Mouse (Mus musculus) hindbrain, embryonic 10.5 days (tissue): ENCODE results near the gene Ptpn13. TPM values are rescaled to one million over a fixed set of nuclear protein-coding genes. Genes with fewer than 3 reads are reported as not detected.

Experiments used
- DNase-seq: peaks from one replicate; pipeline ENCODE4 v3.0.0-alpha.2; 2017; ENCODE audit warnings: low spot score
- H3K27ac ChIP-seq: fragments of 300-500 bp; sonication (generic); 2 replicates; pipeline ENCODE4 v1.5.1; 2016; ENCODE audit warnings: mild to moderate bottlenecking, moderate library complexity
- H3K27me3 ChIP-seq: fragments of 300-500 bp; sonication (generic); 2 replicates; pipeline ENCODE4 v1.6.1; 2016; ENCODE audit warnings: mild to moderate bottlenecking; ENCODE audit not compliant: poor library complexity, insufficient read depth, severe bottlenecking
- H3K36me3 ChIP-seq: fragments of 300-500 bp; sonication (generic); 2 replicates; pipeline ENCODE4 v1.6.1; 2016; ENCODE audit warnings: mild to moderate bottlenecking, moderate library complexity
- H3K4me1 ChIP-seq: fragments of 300-500 bp; sonication (generic); replicated peaks from 2 replicates; pipeline ENCODE4 v1.6.1; 2016; ENCODE audit warnings: mild to moderate bottlenecking
- H3K4me3 ChIP-seq: fragments of 300-500 bp; sonication (generic); 2 replicates; pipeline ENCODE4 v1.5.1; 2016; ENCODE audit warnings: mild to moderate bottlenecking, moderate library complexity
- H3K9me3 ChIP-seq: fragments of 300-500 bp; sonication (generic); 2 replicates; pipeline ENCODE4 v1.6.1; 2016; ENCODE audit warnings: mild to moderate bottlenecking, moderate library complexity
- WGBS: fragments of 180-500 bp; shearing (Covaris S2); methylation state at CpG from one replicate; pipeline ENCODE4 v1.1.7; 2016; 5-methylcytosine and 5-hydroxymethylcytosine counted together
- polyA plus RNA-seq: library from polyadenylated mRNA; unstranded; fragments of >200 nt; fragmentation: Nextera tagmentation; extraction: Ambion mirVana; gene quantifications from 2 replicates; pipeline ENCODE4 v1.2.1, GENCODE M21; 2016

The Ptpn13 gene
- polyA plus RNA-seq, 1 experiment from 2014 or later = 16.6 TPM

GRCm38 (mm10) chr5:103474259-103474658, 49.3 kb downstream of the Ptpn13 start:
- H3K9me3 ChIP-seq = no peaks in the 10 kb centered on the region
- no peaks in the 10 kb centered on the region; the same call in 1 of the 2 replicates for H3K36me3 ChIP-seq
- DNase-seq = no peak
- no peaks in the 10 kb centered on the region for H3K4me1 ChIP-seq
- no peak overlapping the region for H3K27ac ChIP-seq
- no peaks in the 10 kb centered on the region for H3K27me3 ChIP-seq
- no peak overlapping the region for H3K4me3 ChIP-seq
- WGBS = 91% methylated on average over 4 of the region's 4 CpGs

- Histone ChIP-seq H3K4me1 (no peaks in the 10 kb centered on the region), H3K36me3 (peaks cover 11% of the 10 kb centered on the region; the same call in 1 of the 2 replicates), H3K27me3 (no peaks in the 10 kb centered on the region), H3K4me3 (no peak overlapping the region), H3K9me3 (no peaks in the 10 kb centered on the region), H3K27ac (no peak overlapping the region)
- 95% methylated on average over 5 of the region's 5 CpGs for WGBS
- DNase-seq = no peak
Measured at GRCm38 (mm10) chr5:103475503-103475902, 50.5 kb downstream of the Ptpn13 start.

DNA sequence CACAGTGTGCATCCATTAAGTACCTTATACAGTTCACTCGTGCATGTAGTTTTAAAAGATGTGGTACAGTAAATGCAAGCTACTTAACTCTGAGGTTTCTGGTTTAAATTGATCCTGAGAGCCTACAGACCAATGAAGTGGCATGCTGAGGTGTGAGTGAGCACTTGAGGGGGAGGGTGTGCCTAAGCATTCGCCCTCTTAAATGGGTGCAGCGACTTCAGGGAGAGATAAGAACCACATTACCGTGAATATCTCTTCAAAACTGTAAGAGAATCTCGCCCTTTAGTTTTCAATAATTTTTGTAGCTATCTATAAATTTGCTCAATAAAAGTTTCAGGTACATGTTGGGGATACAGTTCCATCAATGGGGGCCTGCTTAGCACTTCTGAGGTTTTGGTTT, 54.5 kb downstream of the Ptpn13 start:
- 92% methylated on average over 5 of the region's 5 CpGs for WGBS
- no peaks in the 10 kb centered on the region for H3K9me3 ChIP-seq
- H3K27me3 ChIP-seq = no peaks in the 10 kb centered on the region
- DNase-seq = no peak
- H3K4me3 ChIP-seq = no peak overlapping the region
- no peak overlapping the region for H3K27ac ChIP-seq
- H3K36me3 ChIP-seq = peaks cover 23% of the 10 kb centered on the region
- H3K4me1 ChIP-seq = no peaks in the 10 kb centered on the region

GRCm38 (mm10) chr5:103481222-103481621, 56.2 kb downstream of the Ptpn13 start:
- no peak overlapping the region for H3K4me3 ChIP-seq
- no peaks in the 10 kb centered on the region for H3K4me1 ChIP-seq
- no peak overlapping the region for H3K27ac ChIP-seq
- H3K27me3 ChIP-seq = no peaks in the 10 kb centered on the region
- no peak for DNase-seq
- H3K9me3 ChIP-seq = no peaks in the 10 kb centered on the region
- 99% methylated on average over 2 of the region's 2 CpGs for WGBS
- peaks cover 23% of the 10 kb centered on the region for H3K36me3 ChIP-seq

DNA sequence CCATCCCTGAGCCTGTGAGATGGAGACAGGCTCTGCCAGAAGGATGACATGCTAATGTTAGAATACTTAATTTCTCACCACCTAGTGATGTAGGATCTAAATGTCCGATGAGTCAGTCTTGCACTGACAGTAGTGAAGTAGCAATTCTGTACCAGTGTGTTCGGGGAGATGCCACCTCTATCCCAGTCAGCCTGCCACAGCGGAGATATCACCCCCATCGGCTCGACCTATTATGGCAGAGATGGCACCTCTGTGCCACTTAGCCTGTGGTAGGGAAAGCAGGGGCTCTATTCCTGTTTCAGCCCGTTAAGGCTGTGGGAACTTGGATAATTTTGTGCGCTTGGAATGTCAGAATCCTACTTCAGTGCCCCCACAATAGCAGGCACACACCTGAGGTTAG, 62.0 kb downstream of the Ptpn13 start:
- Histone ChIP-seq H3K36me3 (peaks cover 33% of the 10 kb centered on the region), H3K4me3 (no peak overlapping the region), H3K27me3 (no peaks in the 10 kb centered on the region), H3K4me1 (no peaks in the 10 kb centered on the region), H3K9me3 (no peaks in the 10 kb centered on the region), H3K27ac (no peak overlapping the region)
- WGBS = 95% methylated on average over 7 of the region's 7 CpGs
- DNase-seq = no peak

GRCm38 (mm10) chr5:103490964-103491363, 66.0 kb downstream of the Ptpn13 start:
- WGBS = 95% methylated on average over 8 of the region's 8 CpGs
- Histone ChIP-seq H3K4me1 (no peaks in the 10 kb centered on the region), H3K36me3 (peaks cover 33% of the 10 kb centered on the region), H3K4me3 (no peak overlapping the region), H3K27me3 (no peaks in the 10 kb centered on the region), H3K27ac (no peak overlapping the region), H3K9me3 (no peaks in the 10 kb centered on the region)
- DNase-seq = no peak

DNA sequence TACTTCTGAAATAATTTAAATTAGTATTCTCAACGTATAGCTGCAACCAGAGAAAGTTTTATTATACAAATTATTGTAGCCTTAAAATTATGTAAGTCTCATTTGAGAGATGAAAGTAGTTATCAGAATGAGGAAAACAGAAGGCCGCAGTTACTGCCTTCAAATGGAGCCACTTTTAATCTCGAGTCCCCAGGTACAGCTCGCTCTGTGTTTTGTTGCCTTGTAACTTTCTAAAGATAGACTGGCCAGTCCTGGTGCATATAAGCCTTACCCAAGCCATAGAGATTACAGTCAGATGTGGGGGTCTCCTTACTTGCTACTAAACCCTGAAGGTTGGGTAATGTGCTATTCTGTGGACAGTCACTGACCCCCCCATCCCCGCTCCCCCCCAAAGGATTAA, 66.8 kb downstream of the Ptpn13 start:
- H3K4me1 ChIP-seq = no peaks in the 10 kb centered on the region
- H3K27me3 ChIP-seq = no peaks in the 10 kb centered on the region
- H3K27ac ChIP-seq = no peak overlapping the region
- no peak for DNase-seq
- no peaks in the 10 kb centered on the region for H3K9me3 ChIP-seq
- WGBS = 95% methylated on average over 5 of the region's 5 CpGs
- H3K4me3 ChIP-seq = no peak overlapping the region
- H3K36me3 ChIP-seq = peaks cover 33% of the 10 kb centered on the region

- Histone ChIP-seq H3K27ac (no peak overlapping the region), H3K4me3 (no peak overlapping the region), H3K36me3 (peaks cover 15% of the 10 kb centered on the region), H3K4me1 (no peaks in the 10 kb centered on the region), H3K27me3 (no peaks in the 10 kb centered on the region), H3K9me3 (no peaks in the 10 kb centered on the region)
- WGBS = 93% methylated on average over 5 of the region's 5 CpGs
- no peak for DNase-seq
Measured at GRCm38 (mm10) chr5:103497061-103497460, 72.1 kb downstream of the Ptpn13 start.

- H3K4me1 ChIP-seq = no peaks in the 10 kb centered on the region
- no peak overlapping the region for H3K27ac ChIP-seq
- 96% methylated on average over 2 of the region's 2 CpGs for WGBS
- no peak for DNase-seq
- no peak overlapping the region for H3K4me3 ChIP-seq
- peaks cover 14% of the 10 kb centered on the region for H3K36me3 ChIP-seq
- H3K9me3 ChIP-seq = no peaks in the 10 kb centered on the region
- H3K27me3 ChIP-seq = no peaks in the 10 kb centered on the region
Measured at GRCm38 (mm10) chr5:103497480-103497879, 72.5 kb downstream of the Ptpn13 start.

DNA sequence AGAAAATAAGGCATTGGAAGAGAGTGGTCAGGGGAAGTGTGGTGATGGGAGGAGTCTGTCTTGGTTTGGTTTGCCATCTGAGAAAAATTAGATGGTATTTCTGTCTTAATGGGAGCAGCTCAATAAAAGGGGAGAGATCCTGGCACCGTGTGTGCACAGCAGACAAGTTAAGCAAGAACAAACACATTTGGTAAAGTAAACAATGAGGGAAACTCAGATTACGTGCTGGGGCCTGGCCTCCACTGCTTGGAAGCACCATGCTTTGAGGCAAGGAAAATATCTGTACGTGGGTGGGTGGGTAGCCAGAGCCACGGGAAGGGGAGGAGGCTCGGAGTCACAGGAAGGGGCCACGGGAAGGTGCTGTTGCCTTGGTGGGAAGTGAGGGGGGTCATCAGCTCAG, 74.3 kb downstream of the Ptpn13 start:
- H3K9me3 ChIP-seq = no peaks in the 10 kb centered on the region
- peaks cover 24% of the 10 kb centered on the region for H3K36me3 ChIP-seq
- H3K27me3 ChIP-seq = no peaks in the 10 kb centered on the region
- H3K4me3 ChIP-seq = no peak overlapping the region
- H3K27ac ChIP-seq = no peak overlapping the region
- DNase-seq = no peak
- H3K4me1 ChIP-seq = no peaks in the 10 kb centered on the region
- 62% methylated on average over 6 of the region's 6 CpGs for WGBS

GRCm38 (mm10) chr5:103501076-103501475, 76.1 kb downstream of the Ptpn13 start:
- 94% methylated on average over 9 of the region's 9 CpGs for WGBS
- H3K27me3 ChIP-seq = no peaks in the 10 kb centered on the region
- H3K9me3 ChIP-seq = no peaks in the 10 kb centered on the region
- H3K4me1 ChIP-seq = no peaks in the 10 kb centered on the region
- H3K27ac ChIP-seq = no peak overlapping the region
- H3K36me3 ChIP-seq = peaks cover 24% of the 10 kb centered on the region
- no peak for DNase-seq
- no peak overlapping the region for H3K4me3 ChIP-seq

DNA sequence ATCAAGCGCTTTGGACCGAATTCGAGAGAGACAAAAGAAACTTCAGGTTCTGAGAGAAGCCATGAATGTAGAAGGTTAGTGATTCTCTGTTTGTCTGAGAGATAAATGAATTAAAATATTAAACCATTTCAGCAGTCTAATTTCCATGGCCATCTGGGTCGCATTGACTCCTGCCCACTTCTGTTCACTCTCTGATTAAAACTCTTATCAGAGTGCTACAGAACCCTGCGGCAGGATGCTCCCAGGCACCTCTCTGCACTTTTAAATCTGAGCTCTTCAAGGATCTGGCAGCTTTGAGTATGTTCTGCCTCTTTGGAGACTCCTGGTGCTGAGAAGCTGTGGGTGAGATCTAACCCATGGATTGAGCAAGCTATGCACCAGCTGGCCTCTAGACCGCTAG, 76.8 kb downstream of the Ptpn13 start:
- WGBS = 96% methylated on average over 6 of the region's 6 CpGs
- no peaks in the 10 kb centered on the region for H3K4me1 ChIP-seq

GRCm38 (mm10) chr5:103513162-103513561, 88.2 kb downstream of the Ptpn13 start:
- Histone ChIP-seq H3K27me3 (no peaks in the 10 kb centered on the region), H3K27ac (no peak overlapping the region), H3K36me3 (peaks cover 20% of the 10 kb centered on the region), H3K9me3 (no peaks in the 10 kb centered on the region), H3K4me1 (no peaks in the 10 kb centered on the region), H3K4me3 (no peak overlapping the region)
- no peak for DNase-seq
- 84% methylated on average over 9 of the region's 9 CpGs for WGBS

More for the DNA sequence above, 76.8 kb downstream of the Ptpn13 start:
- Histone ChIP-seq H3K27ac (no peak overlapping the region), H3K9me3 (no peaks in the 10 kb centered on the region), H3K4me3 (no peak overlapping the region), H3K27me3 (no peaks in the 10 kb centered on the region), H3K36me3 (peaks cover 24% of the 10 kb centered on the region)
- DNase-seq = no peak

DNA sequence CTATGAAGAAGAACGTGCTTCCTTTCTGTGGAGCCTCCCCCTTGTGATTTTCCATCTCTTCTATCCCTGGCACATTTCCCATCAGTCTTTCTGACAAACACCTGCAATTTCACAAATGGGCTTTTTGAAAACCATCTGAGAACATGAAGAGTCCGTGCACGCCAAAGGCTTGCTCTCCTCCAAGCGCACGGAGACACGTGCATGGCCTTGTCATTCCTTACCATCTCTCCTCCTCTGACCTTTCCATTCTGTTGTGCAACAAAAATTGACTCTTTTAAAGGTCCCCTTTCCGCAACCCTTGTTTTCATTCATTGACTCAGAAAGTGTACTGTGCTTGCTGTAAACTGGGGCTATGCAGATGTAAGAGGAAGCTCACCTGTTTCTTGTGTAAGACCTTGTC, 89.4 kb downstream of the Ptpn13 start:
- Histone ChIP-seq H3K4me3 (no peak overlapping the region), H3K4me1 (no peaks in the 10 kb centered on the region), H3K9me3 (no peaks in the 10 kb centered on the region), H3K27me3 (no peaks in the 10 kb centered on the region), H3K27ac (no peak overlapping the region), H3K36me3 (peaks cover 24% of the 10 kb centered on the region)
- 93% methylated on average over 7 of the region's 7 CpGs for WGBS
- no peak for DNase-seq
